Mouse (Mus musculus): ENCODE measurements at regions not wholly inside any gene's neighbourhood (a gene's known extent, or its start where the extent isn't known, plus 50 kb on each side); places are given as distances from the start of the nearest gene placed in this dataset.

- no peak for DNase-seq (ENCODE audit: extremely low read depth, insufficient read length, low spot score)
Measured at GRCm38 (mm10) chr4:152953237-152953974, 475.7 kb upstream of the Kcnab2 start.

DNA sequence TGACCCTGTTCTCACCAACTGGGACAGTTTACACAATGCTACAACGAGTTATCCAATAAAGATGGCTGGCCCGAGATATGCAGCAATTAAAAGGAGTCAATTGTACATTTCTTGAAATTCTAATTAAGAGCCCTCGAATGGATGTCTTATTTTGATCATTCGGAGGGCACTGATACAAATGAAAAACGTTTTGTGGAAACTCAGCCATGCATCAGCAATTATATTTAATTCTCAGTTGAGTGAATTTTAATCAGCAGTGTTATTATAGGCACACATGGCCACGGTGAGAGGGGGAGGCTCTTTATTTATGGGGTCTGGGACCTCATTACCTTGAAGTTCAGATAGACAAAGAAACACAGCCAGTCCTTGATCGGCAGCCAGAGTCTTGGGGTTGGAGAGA lies 471.3 kb upstream of the Kcnab2 start:
- DNase-seq (ENCODE audit: extremely low read depth, insufficient read length, low spot score), result no peak

- no peak for DNase-seq (ENCODE audit: extremely low read depth, insufficient read length, low spot score)
Measured at GRCm38 (mm10) chr4:152941159-152941558, 463.5 kb upstream of the Kcnab2 start.

- DNase-seq (ENCODE audit: extremely low read depth, insufficient read length, low spot score), result no peak
Measured at GRCm38 (mm10) chr4:152936614-152937013, 458.9 kb upstream of the Kcnab2 start.

DNA sequence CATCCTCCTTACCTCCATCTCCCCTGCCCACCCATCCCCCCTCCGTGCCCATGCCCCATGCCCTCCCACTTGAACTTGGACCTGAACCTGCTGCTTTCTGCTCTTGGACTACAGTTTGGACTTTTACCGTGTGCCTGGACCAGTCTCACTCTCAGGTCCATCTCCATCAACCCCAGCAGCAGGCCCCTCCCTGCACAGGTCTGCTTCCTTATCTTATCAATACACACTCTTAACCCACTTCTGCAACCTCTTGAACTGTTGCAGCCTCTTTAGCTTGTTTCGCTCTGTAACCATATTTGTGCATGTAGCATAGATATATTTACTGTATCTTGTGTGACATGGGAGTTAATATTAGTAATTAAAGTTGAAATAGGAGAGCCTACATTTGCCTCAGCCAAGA lies 457.8 kb upstream of the Kcnab2 start:
- no peak for DNase-seq (ENCODE audit: extremely low read depth, insufficient read length, low spot score)

- DNase-seq (ENCODE audit: extremely low read depth, insufficient read length, low spot score), result no peak
Measured at GRCm38 (mm10) chr4:152928422-152928985, 450.8 kb upstream of the Kcnab2 start.

DNA sequence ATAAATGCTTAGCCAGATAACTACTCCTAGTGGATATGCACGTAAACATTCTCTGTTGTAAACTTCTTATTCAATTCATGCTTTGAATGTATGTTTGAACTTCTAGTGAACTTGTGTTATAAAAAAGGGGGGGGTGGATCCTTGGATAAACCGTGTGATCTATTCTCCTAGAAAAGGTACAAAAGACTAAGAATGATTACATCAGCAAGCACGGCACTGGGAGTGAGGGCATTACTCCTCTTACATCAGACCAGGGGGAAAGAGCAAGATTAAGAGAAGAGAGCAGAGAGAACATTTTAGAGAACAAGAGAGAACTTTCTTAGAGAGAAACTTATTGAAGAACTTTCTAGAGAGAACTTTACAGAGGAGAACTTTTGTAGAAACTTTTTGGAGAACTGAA lies 442.6 kb upstream of the Kcnab2 start:
- DNase-seq (ENCODE audit: extremely low read depth, insufficient read length, low spot score), result no peak

GRCm38 (mm10) chr4:152919851-152920250 lies 442.2 kb upstream of the Kcnab2 start:
- DNase-seq (ENCODE audit: extremely low read depth, insufficient read length, low spot score), result no peak

DNA sequence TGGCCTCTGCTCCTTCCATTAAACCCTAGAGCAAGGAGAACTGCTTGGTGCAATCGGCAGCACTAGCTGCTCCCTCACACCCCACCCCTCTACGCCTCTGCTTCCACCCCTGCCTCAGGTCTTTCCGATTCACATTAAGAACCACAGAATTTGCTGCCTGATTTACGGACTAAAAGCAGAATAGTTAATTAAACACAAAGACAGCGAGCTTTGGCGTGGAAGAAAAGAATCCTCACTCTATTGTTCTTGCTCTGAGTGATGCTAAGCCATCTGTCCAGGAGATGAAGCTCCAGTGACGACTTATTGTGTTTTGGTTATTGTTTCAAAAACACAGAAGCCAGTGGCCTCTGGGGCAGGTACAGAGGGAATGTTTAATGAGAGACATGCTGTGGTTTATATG lies 438.9 kb upstream of the Kcnab2 start:
- no peak for DNase-seq (ENCODE audit: extremely low read depth, insufficient read length, low spot score)

- no peak for DNase-seq (ENCODE audit: extremely low read depth, insufficient read length, low spot score)
Measured at GRCm38 (mm10) chr4:152913497-152913896, 435.8 kb upstream of the Kcnab2 start.

- DNase-seq (ENCODE audit: extremely low read depth, insufficient read length, low spot score), result no peak
Measured at GRCm38 (mm10) chr4:152912846-152913245, 435.2 kb upstream of the Kcnab2 start.

- DNase-seq (ENCODE audit: extremely low read depth, insufficient read length, low spot score), result no peak
Measured at GRCm38 (mm10) chr4:152908235-152908634, 430.6 kb upstream of the Kcnab2 start.

DNA sequence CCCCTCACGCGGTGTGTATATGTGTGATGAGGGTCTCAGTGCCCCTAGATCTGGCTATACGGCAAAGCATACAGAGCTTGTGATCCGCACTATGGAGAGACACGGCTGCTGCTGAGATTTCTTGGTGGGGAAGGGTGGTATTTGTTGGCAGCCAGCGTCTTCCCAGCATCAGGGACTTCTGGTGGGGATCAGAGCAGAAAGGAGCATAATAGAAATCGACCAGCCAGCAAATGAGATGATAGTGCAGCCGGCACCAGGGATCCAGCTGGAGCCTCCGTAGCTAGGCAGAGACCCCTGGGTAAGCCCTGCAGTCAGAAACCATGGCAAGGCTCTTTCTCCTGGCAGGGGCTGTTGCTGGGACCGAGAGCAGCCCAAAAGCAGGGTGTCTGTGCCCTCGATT lies 425.2 kb upstream of the Kcnab2 start:
- no peak for DNase-seq (ENCODE audit: extremely low read depth, insufficient read length, low spot score)

- no peak for DNase-seq (ENCODE audit: extremely low read depth, insufficient read length, low spot score)
Measured at GRCm38 (mm10) chr4:152900049-152900448, 422.4 kb upstream of the Kcnab2 start.

DNA sequence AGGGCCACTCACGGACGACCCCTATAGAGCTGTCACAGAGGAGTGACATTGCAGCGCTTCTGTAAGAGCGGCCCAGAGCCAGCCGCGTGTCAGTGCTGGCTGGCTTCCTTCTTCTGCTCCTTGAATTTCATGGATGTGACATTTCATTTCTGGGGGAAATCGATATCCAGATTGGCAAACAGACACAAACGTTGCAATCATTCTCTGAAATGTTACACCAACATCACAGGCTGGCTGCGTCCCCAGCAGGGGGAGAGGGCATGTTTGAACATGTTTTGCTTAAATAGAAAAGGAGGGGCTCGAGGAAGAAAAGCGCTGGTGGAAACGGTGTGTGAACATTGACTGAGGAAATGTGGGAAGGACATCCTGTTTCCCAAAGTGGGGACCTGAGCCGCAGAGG lies 417.4 kb upstream of the Kcnab2 start:
- DNase-seq (ENCODE audit: extremely low read depth, insufficient read length, low spot score), result no peak

- DNase-seq (ENCODE audit: extremely low read depth, insufficient read length, low spot score), result no peak
Measured at GRCm38 (mm10) chr4:152892997-152893396, 415.3 kb upstream of the Kcnab2 start.

DNA sequence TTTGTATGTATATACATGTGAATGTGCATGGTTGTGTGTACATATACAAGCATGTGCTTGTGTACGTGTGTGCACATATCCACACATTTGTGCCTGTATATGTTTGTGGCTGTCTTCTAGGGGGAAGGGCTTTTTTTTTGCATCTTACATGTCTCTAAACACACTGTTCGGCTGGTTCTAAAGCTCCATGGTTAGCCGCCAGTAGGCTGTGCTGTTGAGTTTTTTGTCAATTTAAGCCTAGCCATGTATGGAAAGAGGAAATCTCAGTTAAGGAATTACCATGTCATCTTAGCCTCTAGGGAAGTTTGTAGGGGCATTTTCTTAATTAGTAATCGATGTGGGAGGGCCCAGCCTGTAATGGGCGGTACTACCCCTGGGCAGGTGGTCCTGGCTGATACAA lies 411.5 kb upstream of the Kcnab2 start:
- no peak for DNase-seq (ENCODE audit: extremely low read depth, insufficient read length, low spot score)

DNA sequence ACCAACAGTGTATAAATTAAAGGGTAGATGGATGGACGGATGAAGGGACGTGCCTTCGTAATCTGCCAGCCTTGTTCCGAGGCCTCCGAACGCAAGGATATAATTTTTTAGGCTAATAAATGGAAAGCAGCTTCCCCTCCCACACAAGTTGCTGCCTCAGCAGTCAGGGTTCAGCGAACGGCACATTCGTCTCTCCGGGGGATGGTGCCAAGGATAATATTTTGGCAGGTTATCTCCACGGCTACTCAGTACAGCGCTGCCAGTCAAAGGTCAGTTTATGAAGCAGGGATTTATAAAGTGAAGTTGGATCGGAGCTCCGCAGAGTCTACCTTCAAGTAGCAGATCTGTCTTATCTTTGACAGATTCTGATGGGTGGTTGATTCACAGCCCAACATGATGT lies 410.6 kb upstream of the Kcnab2 start:
- no peak for DNase-seq (ENCODE audit: extremely low read depth, insufficient read length, low spot score)

GRCm38 (mm10) chr4:152886773-152887172 lies 409.1 kb upstream of the Kcnab2 start:
- no peak for DNase-seq (ENCODE audit: extremely low read depth, insufficient read length, low spot score)

- DNase-seq (ENCODE audit: extremely low read depth, insufficient read length, low spot score), result no peak
Measured at GRCm38 (mm10) chr4:152881433-152881930, 403.8 kb upstream of the Kcnab2 start.

DNA sequence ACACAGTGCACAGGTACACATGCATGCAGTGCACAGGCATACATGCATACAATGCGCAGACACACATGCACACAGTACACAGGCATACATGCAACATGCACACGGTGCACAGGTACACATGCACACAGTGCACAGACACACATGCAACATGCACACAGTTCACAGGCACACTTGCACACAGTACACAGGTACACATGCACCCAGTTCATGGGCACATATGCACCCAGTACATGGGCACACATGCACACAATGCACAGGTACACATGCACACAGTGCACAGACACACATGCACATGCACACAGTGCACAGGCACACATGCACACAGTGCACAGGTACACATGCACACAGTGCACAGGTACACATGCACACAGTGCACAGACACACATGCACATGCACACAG lies 402.7 kb upstream of the Kcnab2 start:
- DNase-seq (ENCODE audit: extremely low read depth, insufficient read length, low spot score), result no peak

GRCm38 (mm10) chr4:152878941-152879340 lies 401.3 kb upstream of the Kcnab2 start:
- DNase-seq (ENCODE audit: extremely low read depth, insufficient read length, low spot score), result no peak

Data from 3134 (cell line).